Mouse (Mus musculus) kidney, postnatal 4 days (tissue): Measurements from ENCODE around the gene Fbxw11.
"Not testable (repeated sequence)": the region's sequence is repeated elsewhere in the genome, so short reads cannot be mapped to it uniquely, and the experiment has no call there.

Experiments used
- DNase-seq, 2 experiments: peaks; one replicate each; pipeline ENCODE4 v3.0.0; 2021; ENCODE audit warnings: mixed read lengths in 2 of 2

Gene Fbxw11

GRCm38 (mm10) chr11:32642249-32642876, at the start of gene Fbxw11:
Gene Fbxw11 (plus strand): TSS chr11:32642724.
- DNase-seq: peak; percentile 95 to 97

GRCm38 (mm10) chr11:32593081-32593480, 49.4 kb upstream of the Fbxw11 start:
- DNase-seq: no peak

- no peak for DNase-seq
These were observed 48.4 kb upstream of the Fbxw11 start for GRCm38 (mm10) chr11:32594122-32594521.

- DNase-seq: no peak
These were observed 42.2 kb upstream of the Fbxw11 start for GRCm38 (mm10) chr11:32600371-32600770.

GRCm38 (mm10) chr11:32601528-32602323, 40.8 kb upstream of the Fbxw11 start:
- DNase-seq: peak; percentile 71 to 76

GRCm38 (mm10) chr11:32604663-32605062, 37.9 kb upstream of the Fbxw11 start:
- no peak for DNase-seq

GRCm38 (mm10) chr11:32605131-32605860, 37.2 kb upstream of the Fbxw11 start:
- DNase-seq: peak; percentile 44 to 61

GRCm38 (mm10) chr11:32605907-32606306, 36.6 kb upstream of the Fbxw11 start:
- DNase-seq: no peak

- no peak for DNase-seq
These were observed 35.2 kb upstream of the Fbxw11 start for GRCm38 (mm10) chr11:32607319-32607718.

- no peak for DNase-seq
These were observed 31.9 kb upstream of the Fbxw11 start for GRCm38 (mm10) chr11:32610616-32611015.

- no peak for DNase-seq
These were observed 30.2 kb upstream of the Fbxw11 start for GRCm38 (mm10) chr11:32612304-32612703.

GRCm38 (mm10) chr11:32614463-32614862, 28.1 kb upstream of the Fbxw11 start:
- DNase-seq: no peak

- DNase-seq: no peak
These were observed 27.0 kb upstream of the Fbxw11 start for GRCm38 (mm10) chr11:32615561-32615960.

- DNase-seq: no peak
These were observed 26.4 kb upstream of the Fbxw11 start for GRCm38 (mm10) chr11:32616091-32616490.

GRCm38 (mm10) chr11:32618036-32618435, 24.5 kb upstream of the Fbxw11 start:
- DNase-seq: no peak

- not testable (repeated sequence) for DNase-seq
These were observed 23.9 kb upstream of the Fbxw11 start for GRCm38 (mm10) chr11:32618641-32619040.

GRCm38 (mm10) chr11:32619257-32619816, 23.2 kb upstream of the Fbxw11 start:
- DNase-seq: peak; percentile 46 to 71

GRCm38 (mm10) chr11:32619866-32620456, 22.6 kb upstream of the Fbxw11 start:
- no peak for DNase-seq

- DNase-seq: no peak
These were observed 20.6 kb upstream of the Fbxw11 start for GRCm38 (mm10) chr11:32621831-32622478.

- no peak for DNase-seq
These were observed 19.9 kb upstream of the Fbxw11 start for GRCm38 (mm10) chr11:32622479-32623190.

- DNase-seq: no peak
These were observed 19.3 kb upstream of the Fbxw11 start for GRCm38 (mm10) chr11:32623236-32623635.

- no peak for DNase-seq
These were observed 18.6 kb upstream of the Fbxw11 start for GRCm38 (mm10) chr11:32623912-32624311.
